Mouse (Mus musculus) bone marrow macrophage, adult 2 months (primary cell): ENCODE measurements at regions not wholly inside any gene's neighbourhood (a gene's known extent, or its start where the extent isn't known, plus 50 kb on each side); places are given as distances from the start of the nearest gene placed in this dataset.

Experiments used
- H3K27ac ChIP-seq: 2 replicates; pipeline ENCODE4 v1.5.1; 2012; ENCODE audit warnings: low read depth, low read length; ENCODE audit not compliant: insufficient read depth
- H3K4me1 ChIP-seq: 2 replicates; pipeline ENCODE4 v1.6.1; 2012; ENCODE audit warnings: low read length; ENCODE audit not compliant: control insufficient read depth, insufficient read depth
- H3K4me3 ChIP-seq: 2 replicates; pipeline ENCODE4 v1.5.1; 2012; ENCODE audit warnings: mild to moderate bottlenecking, low read length, moderate library complexity; ENCODE audit not compliant: insufficient read depth
- CTCF ChIP-seq: IDR thresholded peaks from 2 replicates; pipeline ENCODE4 v1.5.1; 2012; ENCODE audit warnings: low read depth, mild to moderate bottlenecking, low read length, moderate library complexity
- POLR2A ChIP-seq: IDR thresholded peaks from 2 replicates; pipeline ENCODE4 v1.6.1; 2012; ENCODE audit warnings: mild to moderate bottlenecking, low read depth, low read length, borderline replicate concordance

DNA sequence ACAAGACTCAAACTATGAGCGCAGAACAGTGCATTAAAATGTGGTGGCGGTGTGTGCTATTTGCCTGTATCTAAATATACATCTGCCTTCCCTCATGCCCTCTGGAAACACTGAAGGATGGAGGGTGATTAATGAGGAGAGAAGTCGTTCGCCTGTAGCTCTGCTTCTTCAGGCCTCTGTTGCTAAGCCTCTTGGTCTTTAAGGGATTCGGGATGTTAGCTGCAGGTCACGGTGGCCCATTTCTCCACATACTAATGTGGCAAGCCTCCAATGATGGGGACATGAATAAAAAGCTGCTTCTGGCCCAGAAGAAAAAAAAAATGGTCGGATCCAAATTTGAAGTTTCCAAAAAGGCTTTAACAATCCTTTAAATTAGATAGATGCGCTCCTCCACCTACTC is 137.0 kb upstream of the Btg1 start:
- no peak for TF ChIP-seq POLR2A
- no peak for TF ChIP-seq CTCF
- no peak overlapping the region for H3K27ac ChIP-seq
- no peak overlapping the region for H3K4me3 ChIP-seq
- no peaks in the 10 kb centered on the region for H3K4me1 ChIP-seq

DNA sequence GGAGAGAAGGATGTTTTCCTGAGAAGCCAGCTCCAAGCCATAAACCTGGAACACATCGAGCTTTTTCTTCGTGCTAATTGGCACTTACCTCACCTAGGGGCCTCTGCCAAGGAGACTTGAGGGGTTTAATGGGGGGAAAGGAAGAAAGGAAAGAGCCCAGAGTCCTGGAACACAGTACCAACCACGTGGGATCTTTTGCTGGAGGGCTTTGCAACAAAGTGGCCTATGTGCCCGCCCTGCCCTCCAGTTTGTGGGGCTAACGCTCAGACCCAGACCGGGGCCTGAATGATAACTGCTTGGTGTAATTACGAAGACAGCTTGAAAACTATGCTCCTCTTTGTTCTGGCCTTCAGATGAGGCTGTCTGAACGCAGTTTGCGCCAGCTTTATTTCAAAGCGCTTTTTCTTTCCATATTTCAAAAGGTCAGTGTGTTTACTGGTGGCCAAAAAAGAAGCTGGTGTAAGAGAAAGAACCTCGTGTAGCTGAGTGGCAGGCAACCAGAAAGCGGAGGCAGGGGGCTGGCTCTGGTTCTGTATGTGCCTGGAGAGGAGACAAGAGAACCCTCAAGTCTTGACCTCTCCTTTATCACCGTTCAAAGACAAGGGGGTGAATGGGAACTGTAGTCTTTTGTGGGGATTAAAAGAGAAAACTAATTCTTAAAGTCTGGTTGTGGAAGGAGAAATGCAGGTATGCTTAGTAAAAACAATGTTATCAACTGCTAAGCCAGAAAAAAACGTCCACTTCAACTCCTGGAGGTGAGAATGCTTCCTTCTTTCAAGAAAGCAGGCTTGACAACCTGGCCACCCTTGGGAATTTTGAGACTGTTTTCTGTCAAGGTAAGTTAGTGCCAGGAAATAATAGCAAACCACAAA is 136.1 kb upstream of the Btg1 start:
- Histone ChIP-seq H3K4me1 (no peaks in the 10 kb centered on the region), H3K27ac (no peak overlapping the region), H3K4me3 (no peak overlapping the region)
- TF ChIP-seq POLR2A (no peak), CTCF (no peak)

DNA sequence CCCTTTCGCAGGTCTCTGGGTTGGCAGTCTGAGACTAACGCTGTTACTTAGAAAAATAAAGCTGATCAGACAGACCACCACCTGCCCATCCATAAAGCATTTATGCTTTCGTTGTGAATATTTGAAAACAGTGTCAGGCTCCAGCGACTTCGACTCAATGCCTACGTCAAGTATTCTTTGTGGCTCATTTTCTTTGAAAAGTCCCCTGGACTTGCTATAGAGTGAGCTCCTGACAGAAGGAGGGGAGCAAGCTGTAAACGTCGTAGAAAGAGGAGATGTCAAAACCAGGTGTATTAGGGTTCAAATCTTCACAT is 135.5 kb upstream of the Btg1 start:
- no peak for TF ChIP-seq CTCF
- no peak for TF ChIP-seq POLR2A
- no peak overlapping the region for H3K4me3 ChIP-seq
- no peak overlapping the region for H3K27ac ChIP-seq
- no peaks in the 10 kb centered on the region for H3K4me1 ChIP-seq

DNA sequence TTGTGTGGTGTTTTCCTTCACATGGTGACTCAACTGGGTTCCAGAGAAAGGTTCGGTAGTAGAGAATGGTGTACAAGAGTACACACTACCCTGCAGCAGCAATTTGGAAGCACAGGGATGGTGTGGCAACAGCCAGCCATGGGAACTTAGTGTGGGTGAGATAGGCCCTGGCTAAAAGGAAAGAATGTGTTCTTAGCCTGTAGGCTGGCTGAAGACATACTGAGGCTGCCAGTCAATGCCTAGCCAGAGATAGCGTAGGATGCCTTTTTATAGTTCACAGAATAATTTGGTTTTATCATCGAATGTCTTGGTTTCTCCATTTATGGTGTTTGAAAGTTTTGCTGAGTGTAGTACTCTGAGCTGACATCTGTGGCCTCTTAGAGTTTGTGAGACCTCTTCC is 130.1 kb upstream of the Btg1 start:
- no peak overlapping the region for H3K27ac ChIP-seq
- TF ChIP-seq POLR2A, result no peak
- no peak for TF ChIP-seq CTCF
- no peak overlapping the region for H3K4me3 ChIP-seq
- no peaks in the 10 kb centered on the region for H3K4me1 ChIP-seq

DNA sequence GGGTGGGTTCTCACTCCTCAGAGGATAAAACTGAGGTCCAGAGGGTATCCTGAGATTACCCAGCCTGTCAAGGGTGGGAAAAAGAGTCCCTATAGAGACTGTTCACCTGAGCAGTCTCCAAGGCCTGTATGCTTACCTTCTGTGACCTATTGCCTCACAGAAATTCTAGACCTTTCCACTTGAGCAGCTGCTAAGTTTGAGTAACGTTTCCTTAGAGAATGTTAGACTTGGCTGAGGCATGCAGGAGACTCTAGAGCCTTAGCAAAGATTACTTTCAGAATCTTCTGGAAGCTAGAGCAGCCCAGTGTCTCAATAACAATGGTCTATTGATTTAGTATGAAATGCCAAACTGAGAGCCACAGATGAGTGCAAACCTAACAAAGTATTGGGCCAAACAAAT is 123.1 kb upstream of the Btg1 start:
- TF ChIP-seq POLR2A (no peak), CTCF (no peak)
- no peak overlapping the region for H3K4me3 ChIP-seq
- peaks cover 6% of the 10 kb centered on the region for H3K4me1 ChIP-seq
- H3K27ac ChIP-seq, result no peak overlapping the region

DNA sequence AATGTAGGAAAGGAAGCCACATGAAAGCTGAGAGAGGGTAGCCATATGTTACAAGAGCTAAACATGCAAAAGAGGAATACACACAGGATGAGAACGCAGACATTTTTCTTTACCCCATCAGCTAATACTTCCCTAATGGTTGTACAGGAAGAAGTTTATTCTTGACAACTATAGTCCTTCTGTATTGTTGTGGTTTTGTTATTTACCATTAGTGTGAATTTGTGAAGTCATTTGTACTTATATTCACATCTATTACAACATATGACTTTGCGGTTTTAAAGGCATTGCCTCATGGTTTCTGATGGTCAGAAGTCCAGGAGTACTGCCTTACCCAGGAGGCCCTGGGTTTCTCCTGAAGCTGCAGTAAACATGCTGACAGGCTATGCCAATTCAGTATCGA is 120.1 kb upstream of the Btg1 start:
- TF ChIP-seq POLR2A (no peak), CTCF (no peak)
- peaks cover 10% of the 10 kb centered on the region for H3K4me1 ChIP-seq
- H3K4me3 ChIP-seq, result no peak overlapping the region
- no peak overlapping the region for H3K27ac ChIP-seq

DNA sequence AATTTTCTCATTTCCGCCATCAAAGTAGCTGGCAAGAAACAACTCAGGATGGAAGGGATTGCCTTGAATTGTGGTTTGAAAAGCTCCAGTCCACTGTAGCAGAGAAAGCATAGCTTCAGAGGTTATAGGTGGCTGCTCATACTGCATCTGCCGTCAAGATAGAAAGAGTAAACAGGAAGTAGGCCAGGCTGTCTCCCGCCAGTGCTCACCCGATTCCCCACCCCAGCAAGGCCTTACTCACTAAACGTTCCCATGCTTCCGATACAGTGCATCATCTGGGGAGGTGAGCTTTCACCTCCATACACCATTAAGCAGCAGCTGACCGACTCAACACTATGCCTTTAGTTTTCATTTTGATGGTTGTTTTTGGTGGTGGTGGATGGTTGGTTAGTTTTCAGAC is 119.3 kb upstream of the Btg1 start:
- no peak overlapping the region for H3K27ac ChIP-seq
- H3K4me1 ChIP-seq, result peaks cover 16% of the 10 kb centered on the region
- TF ChIP-seq CTCF (no peak), POLR2A (no peak)
- H3K4me3 ChIP-seq, result no peak overlapping the region

DNA sequence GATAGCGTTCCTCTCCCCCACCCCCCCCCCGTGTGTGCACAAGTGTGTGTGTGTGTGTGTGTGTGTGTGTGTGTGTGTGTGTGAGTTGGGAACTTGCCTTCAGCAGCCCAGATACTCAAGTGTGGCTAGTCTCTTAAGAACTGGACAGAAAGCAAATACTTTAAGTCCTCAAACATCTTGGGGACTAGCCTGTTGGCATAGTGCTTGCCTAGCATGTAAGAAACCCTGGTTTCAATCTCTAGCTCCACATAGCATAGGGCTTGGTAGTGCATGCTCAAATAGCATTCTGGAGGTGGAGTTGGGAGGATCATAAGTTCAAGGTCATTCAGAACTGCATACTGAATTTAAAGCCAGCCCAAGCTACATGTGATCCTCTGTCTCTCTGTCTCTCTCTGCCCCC is 117.5 kb upstream of the Btg1 start:
- TF ChIP-seq CTCF (no peak), POLR2A (no peak)
- Histone ChIP-seq H3K27ac (no peak overlapping the region), H3K4me1 (peaks cover 26% of the 10 kb centered on the region), H3K4me3 (no peak overlapping the region)

DNA sequence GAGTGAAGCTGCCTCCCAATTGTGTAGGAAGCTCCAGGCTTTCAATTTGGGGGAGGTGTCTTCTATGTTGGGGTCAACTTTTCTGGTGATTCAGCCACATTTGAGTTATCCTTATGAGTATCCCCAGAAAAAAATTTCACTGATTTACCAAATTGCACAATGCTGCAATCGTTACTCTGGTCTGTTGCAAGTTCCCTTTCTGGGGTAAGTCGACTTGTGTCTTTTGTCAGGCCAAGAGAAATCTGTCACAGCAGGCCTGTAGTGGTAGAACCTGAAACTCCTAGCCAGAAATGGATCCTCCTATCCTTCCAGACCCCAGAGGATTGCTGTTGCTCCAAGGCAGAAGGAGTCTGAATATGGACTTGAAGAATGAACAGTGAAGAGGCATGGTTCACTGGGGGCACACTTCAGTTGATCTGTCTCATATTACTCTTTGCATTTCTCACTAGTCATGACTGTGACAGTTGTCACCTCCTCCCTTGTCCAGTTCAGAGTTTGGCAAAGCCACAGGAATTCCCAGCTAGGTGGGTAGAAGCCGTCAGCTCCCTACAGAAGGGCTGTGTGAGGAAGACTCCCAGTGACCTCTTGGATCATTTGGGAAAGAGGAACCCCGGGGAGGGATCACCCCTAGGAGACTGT is 114.6 kb upstream of the Btg1 start:
- H3K4me1 ChIP-seq, result peaks cover 21% of the 10 kb centered on the region
- H3K4me3 ChIP-seq, result no peak overlapping the region
- peak overlapping the region; percentile 59 for H3K27ac ChIP-seq
- no peak for TF ChIP-seq POLR2A
- no peak for TF ChIP-seq CTCF

DNA sequence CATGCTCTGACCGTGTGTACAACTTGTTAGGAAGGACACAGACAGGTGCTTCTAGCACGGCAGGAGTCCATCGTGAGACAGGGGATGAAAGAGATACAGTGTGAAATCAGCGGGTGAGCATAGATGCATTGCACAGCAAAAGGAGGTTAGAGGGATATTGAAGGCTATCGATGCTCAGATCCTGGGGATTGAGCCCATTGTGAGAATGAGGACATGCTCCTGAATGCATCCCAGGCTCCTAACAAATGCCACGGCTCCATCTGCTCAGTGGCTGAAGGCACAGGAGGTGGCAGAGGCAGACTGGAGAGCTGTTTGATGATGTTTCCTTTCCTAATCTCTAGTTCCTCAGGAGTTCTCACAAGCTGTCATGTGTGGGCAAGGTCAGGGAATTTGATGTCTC is 114.1 kb upstream of the Btg1 start:
- peaks cover 21% of the 10 kb centered on the region for H3K4me1 ChIP-seq
- no peak overlapping the region for H3K4me3 ChIP-seq
- peak overlapping the region; percentile 59 for H3K27ac ChIP-seq
- TF ChIP-seq CTCF (no peak), POLR2A (no peak)
